Mouse (Mus musculus) c-Kit-negative CD71-positive TER-119-positive erythroid progenitor cells, embryonic 14.5 days (primary cell): ENCODE data around the gene Akap1.

ENCODE experiments used
- DNase-seq: peaks from one replicate; pipeline ENCODE4 v3.0.0-alpha.2; 2013; ENCODE audit warnings: low read depth, low spot score

Akap1 gene

DNA sequence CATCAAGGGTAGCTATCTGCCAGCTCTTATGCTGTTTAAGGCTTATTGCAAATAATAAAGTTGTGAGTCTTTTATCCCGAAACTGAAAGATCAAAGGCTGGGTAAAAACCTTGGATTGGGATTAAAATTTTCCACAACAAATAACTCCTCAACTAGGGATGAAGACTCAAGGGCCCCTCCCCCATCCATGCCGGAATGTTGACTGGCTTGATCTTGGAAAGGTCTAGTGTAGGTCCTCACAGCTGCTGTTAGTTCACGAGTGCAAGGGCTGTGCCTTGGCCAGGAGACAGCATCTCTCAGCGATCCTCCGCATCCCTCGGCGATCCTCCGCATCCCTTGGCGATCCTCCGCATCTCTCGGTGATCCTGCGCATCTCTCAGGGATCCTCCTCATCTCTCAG is 13.6 kb upstream of the Akap1 start:
- DNase-seq = no peak

DNA sequence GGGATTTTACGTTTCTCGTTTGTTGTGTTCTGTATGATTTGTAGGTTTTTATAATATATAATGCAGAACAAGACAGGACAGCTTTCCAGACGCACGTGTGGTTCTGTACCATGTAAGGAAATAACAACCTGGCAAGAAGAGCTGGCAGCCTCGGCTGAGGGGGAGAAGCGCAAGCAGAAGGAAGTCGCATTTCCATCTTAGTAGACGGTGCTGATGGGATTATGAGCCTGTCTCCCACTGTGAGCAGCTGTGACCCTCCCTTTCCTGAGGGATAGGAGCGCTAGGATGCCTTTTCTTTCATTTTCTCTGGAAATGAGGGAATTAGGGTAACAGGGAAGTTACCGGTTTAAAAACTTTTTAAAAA is 9.3 kb upstream of the Akap1 start:
- DNase-seq = no peak

GRCm38 (mm10) chr11:88873027-88873666 is 8.8 kb upstream of the Akap1 start:
- no peak for DNase-seq

DNA sequence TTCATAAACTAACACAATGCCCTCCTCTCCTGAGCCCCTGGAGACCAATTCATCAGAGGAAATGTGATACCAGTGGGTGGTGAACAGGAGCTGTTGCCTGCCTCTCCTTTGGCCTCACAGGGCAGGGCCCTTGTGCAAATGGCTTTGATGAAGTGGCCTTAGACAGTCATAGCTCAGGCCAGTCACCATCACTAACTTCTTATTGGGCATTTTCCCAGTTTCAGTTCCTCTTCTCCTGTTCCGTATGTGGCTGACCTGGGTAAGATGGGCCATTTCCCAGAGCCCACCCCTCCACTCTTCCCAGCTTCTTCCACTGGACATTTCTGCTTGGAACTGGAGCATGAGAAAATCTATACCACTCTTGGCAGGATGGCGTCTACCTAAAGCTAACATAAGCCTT is 5.1 kb upstream of the Akap1 start:
- no peak for DNase-seq

GRCm38 (mm10) chr11:88863904-88864457 is 405 bp downstream of the Akap1 start:
- DNase-seq = no peak

GRCm38 (mm10) chr11:88863071-88863903 is 1.1 kb downstream of the Akap1 start:
- no peak for DNase-seq

DNA sequence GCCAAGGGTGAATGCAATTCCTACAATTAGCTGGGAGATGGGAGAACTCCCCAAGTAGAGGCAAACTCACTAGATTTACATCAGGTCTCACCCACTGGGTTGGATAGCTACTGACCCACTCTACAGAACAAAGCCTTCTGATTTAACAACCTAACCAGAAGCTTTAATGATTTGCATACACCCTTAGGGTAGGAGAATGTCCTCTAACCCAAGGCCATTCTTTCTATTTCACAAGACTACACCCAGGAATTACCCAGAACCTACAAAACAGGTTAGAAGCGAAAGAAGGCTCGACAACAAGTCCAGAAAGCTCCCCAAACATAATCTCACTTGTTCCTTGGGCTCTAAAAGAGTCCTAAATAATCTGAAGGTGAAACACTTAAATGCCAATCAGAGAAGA is 2.0 kb downstream of the Akap1 start:
- DNase-seq = no peak

GRCm38 (mm10) chr11:88861060-88861459 is 3.3 kb downstream of the Akap1 start:
- DNase-seq = no peak

DNA sequence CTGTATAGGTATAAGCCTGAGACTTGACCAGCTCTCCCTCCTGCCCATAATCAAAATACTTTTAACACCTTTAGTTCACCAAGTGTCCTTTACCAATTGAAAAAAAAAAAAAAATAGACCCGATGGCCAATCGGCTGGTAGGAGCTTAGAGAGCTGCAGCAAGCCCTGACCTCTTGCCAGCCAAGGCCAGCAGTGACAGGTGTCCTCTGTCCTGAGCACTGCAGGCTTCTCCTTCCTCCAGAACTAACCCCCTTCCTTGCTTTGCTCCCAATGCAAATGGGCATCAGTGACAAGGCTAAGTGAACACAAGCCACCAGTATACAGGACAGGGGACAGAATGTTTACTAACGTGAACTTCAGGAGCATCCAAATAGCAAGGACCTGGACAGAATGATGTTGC is 3.7 kb downstream of the Akap1 start:
- DNase-seq = no peak

DNA sequence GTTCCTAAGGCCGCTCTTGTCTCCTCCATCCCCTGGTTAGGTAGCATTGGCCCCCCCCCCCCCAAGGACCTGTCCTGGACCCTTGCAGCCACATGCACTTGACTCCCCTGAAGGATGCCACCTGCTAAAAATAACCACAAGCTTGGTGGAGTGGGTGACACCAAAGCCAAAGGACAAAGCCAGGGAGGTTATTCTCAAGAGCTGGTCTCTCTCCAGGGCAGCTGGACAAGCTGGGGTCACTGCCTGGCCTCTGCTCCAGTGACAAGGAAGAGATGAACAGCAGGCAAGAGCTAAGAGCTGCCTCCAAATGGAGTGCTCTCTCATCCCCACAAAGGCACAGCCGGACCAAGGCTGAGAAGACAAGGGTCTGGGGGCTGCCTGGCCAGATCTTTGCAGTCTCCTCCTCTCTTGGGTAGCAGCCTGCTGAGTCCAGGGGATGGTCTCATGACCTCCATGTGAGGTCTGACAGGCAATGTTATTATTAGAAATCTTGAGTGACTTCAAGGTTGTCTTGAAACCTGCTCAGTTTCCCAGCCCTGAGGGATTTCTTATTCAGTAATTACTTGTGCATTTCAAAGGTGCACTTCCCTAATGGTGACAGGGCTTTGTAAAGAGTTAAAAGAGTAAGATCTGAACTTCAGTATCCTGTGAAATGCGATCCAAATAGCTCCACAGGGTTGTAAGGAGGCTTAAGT is 6.9 kb downstream of the Akap1 start:
- DNase-seq = no peak

DNA sequence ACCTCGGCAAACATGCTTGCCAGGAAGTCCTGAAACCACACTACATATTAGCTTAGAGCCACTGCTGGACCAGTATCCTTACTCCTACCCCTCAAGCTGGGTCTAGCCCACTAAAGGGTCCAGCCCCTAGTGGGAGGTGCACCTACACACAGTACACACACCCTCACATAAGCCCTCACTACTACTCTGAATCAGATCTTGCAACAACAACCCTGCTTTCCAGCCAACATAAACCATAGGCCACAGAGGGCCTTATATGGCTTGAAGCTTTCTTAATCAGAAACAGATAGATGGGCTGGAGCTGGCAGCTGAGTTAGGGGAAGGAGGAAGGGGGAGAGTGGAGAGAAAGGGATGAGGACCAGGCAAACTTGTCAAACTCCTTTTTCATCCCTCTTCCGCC is 8.0 kb downstream of the Akap1 start:
- no peak for DNase-seq

- DNase-seq = no peak
Observed at GRCm38 (mm10) chr11:88855795-88856194, 8.6 kb downstream of the Akap1 start.

DNA sequence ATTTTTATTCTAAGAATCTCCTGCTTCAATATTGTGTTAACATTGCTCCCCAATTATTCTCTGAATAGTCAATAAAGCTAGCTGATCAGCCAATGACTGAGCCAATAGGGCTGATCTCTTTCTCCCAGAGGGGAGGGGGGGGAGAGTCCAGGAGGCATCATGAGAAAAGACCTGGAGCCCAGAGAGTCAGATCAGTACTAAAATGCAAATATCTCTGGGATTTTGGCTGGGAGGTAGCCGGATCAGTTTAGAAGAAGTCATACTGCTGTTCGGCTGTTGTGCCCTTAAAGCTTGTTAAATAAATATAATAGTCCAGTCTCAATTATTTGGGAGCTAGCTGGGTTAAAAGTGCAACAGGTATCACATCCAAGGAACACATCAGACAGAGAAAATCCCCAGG is 10.8 kb downstream of the Akap1 start:
- no peak for DNase-seq

DNA sequence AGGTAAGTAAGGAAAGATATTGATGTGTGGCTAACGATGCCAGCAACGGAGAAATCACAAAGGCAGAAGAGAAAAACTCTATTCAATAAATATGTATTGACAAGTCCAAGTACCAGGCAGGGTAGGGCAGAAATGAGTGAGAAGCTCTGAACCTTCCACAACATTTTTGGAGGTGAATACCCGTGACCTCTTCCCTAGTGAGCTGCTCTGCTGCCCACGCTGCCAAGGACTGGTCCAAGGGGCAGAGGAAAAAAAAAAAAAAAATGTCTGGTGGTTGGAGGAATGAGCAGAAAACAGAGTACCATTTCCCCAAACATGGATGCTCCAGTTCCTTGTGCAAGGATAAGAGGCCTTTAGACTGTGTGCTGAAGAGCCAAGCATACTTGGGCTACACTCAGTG is 11.6 kb downstream of the Akap1 start:
- no peak for DNase-seq

DNA sequence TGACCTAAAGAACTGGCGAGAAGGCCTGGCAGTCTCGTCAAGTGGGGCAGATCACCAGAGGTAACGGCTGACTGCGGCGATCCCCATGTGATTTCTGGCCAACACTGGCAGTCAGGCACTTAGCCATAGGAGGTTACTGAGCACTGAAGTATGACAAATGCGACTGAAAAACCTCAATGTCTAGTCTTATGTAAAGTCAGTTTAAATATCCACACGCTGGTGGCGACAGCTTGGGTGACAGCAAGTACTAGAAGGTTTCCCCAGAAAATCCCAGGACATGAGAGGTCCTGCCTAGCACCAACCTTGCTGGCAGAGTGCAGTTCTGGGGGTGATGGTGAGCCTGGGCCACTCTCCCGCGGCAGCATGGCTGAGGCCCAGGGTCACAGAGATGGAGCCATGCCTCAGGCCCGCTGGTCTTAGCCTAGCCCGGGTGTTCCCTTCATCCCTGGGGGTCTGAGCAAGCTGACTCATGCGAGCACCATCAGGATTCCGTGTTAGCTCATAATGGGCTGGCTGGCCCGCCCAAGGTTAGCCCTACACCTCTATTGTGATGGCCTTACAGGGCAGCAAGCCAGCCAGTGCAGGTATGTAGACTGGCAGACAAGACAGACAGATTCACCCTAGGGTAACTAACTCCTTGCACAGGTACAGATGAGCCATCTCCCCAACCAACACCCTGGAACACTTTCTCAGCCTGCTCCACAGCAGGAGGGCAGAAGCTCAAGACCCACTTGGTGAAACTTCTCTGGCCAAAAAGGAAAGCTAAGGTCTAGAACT is 13.1 kb downstream of the Akap1 start:
- DNase-seq = no peak

DNA sequence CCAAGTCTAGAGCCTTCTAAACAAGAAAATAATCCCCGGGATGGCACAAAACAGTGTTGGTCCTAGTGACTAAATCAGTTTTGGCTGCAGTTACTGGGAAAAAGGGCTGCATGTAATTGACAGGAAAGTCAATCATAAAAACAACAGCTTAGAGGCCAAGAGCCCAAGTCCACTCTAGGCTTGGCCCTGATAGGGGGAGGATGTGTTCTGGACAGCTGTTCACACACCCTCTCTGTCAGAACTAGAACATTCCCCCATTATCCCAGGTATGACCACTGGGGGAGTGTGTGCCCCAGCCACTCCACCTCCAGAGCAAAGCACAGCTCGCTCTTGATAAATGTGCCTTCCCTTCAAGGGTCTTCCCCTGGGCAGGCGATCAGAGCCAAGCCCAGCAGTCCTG is 14.7 kb downstream of the Akap1 start:
- DNase-seq = no peak

DNA sequence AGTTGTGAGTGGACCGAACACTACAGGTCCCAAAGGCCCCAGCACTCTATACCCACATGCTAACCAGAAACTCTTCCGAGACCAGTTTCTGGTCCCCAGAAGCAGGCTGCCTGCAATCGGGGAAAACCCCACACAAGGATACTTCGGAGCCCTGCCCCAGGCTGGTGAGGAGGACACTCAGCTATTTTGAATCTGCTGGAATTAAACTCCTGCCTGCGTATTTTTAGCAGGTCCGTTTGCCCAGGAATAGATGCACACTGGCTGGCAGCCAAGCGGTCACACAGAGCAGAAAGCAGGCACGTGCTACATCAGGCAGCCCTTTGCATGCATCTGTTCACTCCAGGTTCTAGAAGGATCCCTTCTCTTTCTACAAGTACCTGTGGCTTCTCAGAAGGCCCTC is 15.1 kb downstream of the Akap1 start:
- no peak for DNase-seq

GRCm38 (mm10) chr11:88848590-88848989 is 15.8 kb downstream of the Akap1 start:
- no peak for DNase-seq

GRCm38 (mm10) chr11:88847281-88848006 is 16.9 kb downstream of the Akap1 start:
- DNase-seq = no peak

GRCm38 (mm10) chr11:88844384-88844783 is 20.0 kb downstream of the Akap1 start:
- DNase-seq = no peak

- DNase-seq = no peak
Observed at GRCm38 (mm10) chr11:88843305-88843704, 21.1 kb downstream of the Akap1 start.
